Mouse (Mus musculus) myocyte (in vitro differentiated cells): ENCODE measurements around the gene Fam129a. TPM values are rescaled to one million over a fixed set of nuclear protein-coding genes. Genes with fewer than 3 reads are reported as not detected.

Experiments
- H3K27me3 ChIP-seq: one replicate; pipeline ENCODE4 v1.6.1; 2011; ENCODE audit not compliant: control insufficient read depth, insufficient read depth, insufficient read length
- H3K36me3 ChIP-seq: one replicate; pipeline ENCODE4 v1.6.1; 2011; ENCODE audit not compliant: control insufficient read depth, insufficient read depth
- H3K4me2 ChIP-seq: one replicate; pipeline ENCODE4 v1.6.1; 2011; ENCODE audit warnings: low read depth, control low read depth
- H3K4me3 ChIP-seq: one replicate; pipeline ENCODE4 v1.5.1; 2011; ENCODE audit warnings: mild to moderate bottlenecking, control low read depth, moderate library complexity
- H3K79me2 ChIP-seq: one replicate; pipeline ENCODE4 v1.6.1; 2011; ENCODE audit not compliant: control insufficient read depth, insufficient read depth
- H3ac ChIP-seq: one replicate; pipeline ENCODE4 v1.6.1; 2011; ENCODE audit not compliant: control insufficient read depth, insufficient read length
- CEBPB ChIP-seq: IDR thresholded peaks from 2 replicates; pipeline ENCODE4 v1.6.1; 2011; ENCODE audit warnings: mild to moderate bottlenecking, moderate library complexity; ENCODE audit not compliant: poor library complexity, insufficient read depth, severe bottlenecking
- E2F4 ChIP-seq: IDR thresholded peaks from one replicate; pipeline ENCODE4 v1.6.1; 2011; ENCODE audit warnings: mild to moderate bottlenecking, control low read depth, moderate library complexity; ENCODE audit not compliant: insufficient read depth
- MAX ChIP-seq: IDR thresholded peaks from one replicate; pipeline ENCODE4 v1.6.1; 2011; ENCODE audit warnings: low read depth, mild to moderate bottlenecking, control low read depth
- MYOD1 ChIP-seq, 3 experiments: IDR thresholded peaks; one replicate each; pipeline ENCODE4 v1.6.1; 2011; ENCODE audit warnings: control low read depth in 2 of 3, low read depth in 2 of 3, mild to moderate bottlenecking in 2 of 3, moderate library complexity in 1 of 3; ENCODE audit not compliant: insufficient read length in 2 of 3, control insufficient read depth in 1 of 3
- MYOG ChIP-seq, 3 experiments: IDR thresholded peaks; one replicate each; pipeline ENCODE4 v1.6.1; 2011; ENCODE audit warnings: control low read depth in 2 of 3, low read depth in 2 of 3, mild to moderate bottlenecking in 2 of 3; ENCODE audit not compliant: insufficient read length in 2 of 3, control insufficient read depth in 1 of 3, insufficient read depth in 1 of 3
- POLR2A ChIP-seq: IDR thresholded peaks from one replicate; pipeline ENCODE4 v1.6.1; 2011; ENCODE audit warnings: low read depth, mild to moderate bottlenecking, control low read depth, moderate library complexity; ENCODE audit not compliant: insufficient read length
- POLR2AphosphoS2 ChIP-seq: IDR thresholded peaks from one replicate; pipeline ENCODE4 v1.6.1; 2011; ENCODE audit warnings: low read depth, control low read depth; ENCODE audit not compliant: insufficient read length
- REST ChIP-seq: IDR thresholded peaks from one replicate; pipeline ENCODE4 v1.6.1; 2011; ENCODE audit warnings: mild to moderate bottlenecking, control low read depth, moderate library complexity; ENCODE audit not compliant: insufficient read depth, insufficient read length
- SRF ChIP-seq: IDR thresholded peaks from one replicate; pipeline ENCODE4 v1.6.1; 2011; ENCODE audit warnings: low read depth; ENCODE audit not compliant: control insufficient read depth, insufficient read length
- TCF12 ChIP-seq: IDR thresholded peaks from one replicate; pipeline ENCODE4 v1.6.1; 2011; ENCODE audit warnings: mild to moderate bottlenecking, control low read depth; ENCODE audit not compliant: poor library complexity, insufficient read depth, severe bottlenecking
- TCF3 ChIP-seq: IDR thresholded peaks from one replicate; pipeline ENCODE4 v1.6.1; 2011; ENCODE audit warnings: low read depth, control low read depth; ENCODE audit not compliant: insufficient read length
- USF1 ChIP-seq: IDR thresholded peaks from one replicate; pipeline ENCODE4 v1.6.1; 2011; ENCODE audit warnings: low read depth, mild to moderate bottlenecking, control low read depth, moderate library complexity
- polyA plus RNA-seq: library from polyadenylated mRNA; unstranded; fragments of >200 nt; fragmentation: generic; extraction: Trizol; gene quantifications from one replicate; pipeline ENCODE4 v1.2.1, GENCODE M21; 2012; ENCODE audit warnings: missing spikeins

The Fam129a gene
- polyA plus RNA-seq = 2.7 TPM

- Histone ChIP-seq H3K36me3 (no peaks in the 10 kb centered on the region), H3K79me2 (no peaks in the 10 kb centered on the region), H3ac (no peak within 1 kb of the TSS), H3K27me3 (no peaks in the 10 kb centered on the region), H3K4me2 (peak within 1 kb of the TSS; percentile 21), H3K4me3 (peak within 1 kb of the TSS; percentile 20)
- peak; percentile 60 for TF ChIP-seq POLR2A
- no peak for TF ChIP-seq MYOG (IDR thresholded peaks at IDR 0.05; ENCODE audit: control insufficient read depth in 1 of 3, insufficient read depth in 1 of 3, insufficient read length in 2 of 3, low read depth in 2 of 3)
- TF ChIP-seq USF1 = no peak
- peak; percentile 14 for TF ChIP-seq POLR2AphosphoS2
- no peak for TF ChIP-seq SRF
- TF ChIP-seq MYOD1 (IDR thresholded peaks at IDR 0.05; ENCODE audit: control insufficient read depth in 1 of 3, insufficient read length in 2 of 3, low read depth in 2 of 3) = no peak
Measured at GRCm38 (mm10) chr1:151570981-151571837, at the start of gene Fam129a. Gene Fam129a (plus strand): TSS chr1:151571186.

- H3K27me3 ChIP-seq = no peaks in the 10 kb centered on the region
- TF ChIP-seq MYOD1 (IDR thresholded peaks at IDR 0.05; ENCODE audit: control insufficient read depth in 1 of 3, insufficient read length in 2 of 3, low read depth in 2 of 3) (no peak), MYOG (IDR thresholded peaks at IDR 0.05; ENCODE audit: control insufficient read depth in 1 of 3, insufficient read depth in 1 of 3, insufficient read length in 2 of 3, low read depth in 2 of 3) (no peak), MAX (no peak), CEBPB (no peak), E2F4 (no peak), TCF3 (no peak), USF1 (no peak), POLR2AphosphoS2 (no peak), POLR2A (no peak), REST (no peak), TCF12 (no peak), SRF (no peak)
- no peaks in the 10 kb centered on the region for H3K79me2 ChIP-seq
- no peak overlapping the region for H3K4me3 ChIP-seq
- no peak overlapping the region for H3K4me2 ChIP-seq
- no peaks in the 10 kb centered on the region for H3K36me3 ChIP-seq
- H3ac ChIP-seq = no peak overlapping the region
Measured at GRCm38 (mm10) chr1:151526701-151527100, 44.3 kb upstream of the Fam129a start.

- Histone ChIP-seq H3K4me3 (no peak overlapping the region), H3ac (no peak overlapping the region), H3K36me3 (no peaks in the 10 kb centered on the region), H3K27me3 (no peaks in the 10 kb centered on the region), H3K79me2 (no peaks in the 10 kb centered on the region), H3K4me2 (no peak overlapping the region)
- no peak for TF ChIP-seq TCF3
- no peak for TF ChIP-seq USF1
- TF ChIP-seq MAX = no peak
- TF ChIP-seq MYOG (IDR thresholded peaks at IDR 0.05; ENCODE audit: control insufficient read depth in 1 of 3, insufficient read depth in 1 of 3, insufficient read length in 2 of 3, low read depth in 2 of 3) = no peak
- TF ChIP-seq CEBPB = no peak
- no peak for TF ChIP-seq E2F4
- TF ChIP-seq REST = no peak
- no peak for TF ChIP-seq MYOD1 (IDR thresholded peaks at IDR 0.05; ENCODE audit: control insufficient read depth in 1 of 3, insufficient read length in 2 of 3, low read depth in 2 of 3)
- no peak for TF ChIP-seq POLR2A
- TF ChIP-seq POLR2AphosphoS2 = no peak
- no peak for TF ChIP-seq TCF12
- TF ChIP-seq SRF = no peak
Measured at GRCm38 (mm10) chr1:151543796-151544477, 27.0 kb upstream of the Fam129a start.

DNA sequence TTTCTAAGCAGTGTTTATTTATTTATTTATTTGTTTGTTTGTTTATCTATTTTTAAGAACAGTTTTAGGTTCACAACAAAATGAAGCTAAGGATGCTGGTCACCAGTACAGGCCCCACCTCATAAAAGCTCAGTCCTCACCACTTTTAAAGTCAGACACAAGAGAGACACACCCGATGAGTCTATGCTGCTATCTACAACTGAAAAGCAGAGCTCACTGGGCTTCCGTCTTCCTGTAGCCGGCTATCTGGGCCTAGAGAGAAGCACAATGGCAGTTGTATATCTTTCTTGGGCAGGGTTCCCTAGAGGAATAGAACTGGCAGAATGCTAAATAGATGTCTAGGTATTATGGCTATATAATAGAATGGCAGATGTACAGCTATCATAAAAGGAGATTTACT, 26.4 kb upstream of the Fam129a start:
- no peaks in the 10 kb centered on the region for H3K79me2 ChIP-seq
- H3ac ChIP-seq = no peak overlapping the region
- H3K27me3 ChIP-seq = no peaks in the 10 kb centered on the region
- TF ChIP-seq POLR2A (no peak), MYOG (IDR thresholded peaks at IDR 0.05; ENCODE audit: control insufficient read depth in 1 of 3, insufficient read depth in 1 of 3, insufficient read length in 2 of 3, low read depth in 2 of 3) (no peak), SRF (no peak), TCF3 (no peak), CEBPB (no peak), USF1 (no peak), E2F4 (no peak), POLR2AphosphoS2 (no peak), MAX (no peak)
- no peak overlapping the region for H3K4me3 ChIP-seq
- H3K4me2 ChIP-seq = no peak overlapping the region
- no peaks in the 10 kb centered on the region for H3K36me3 ChIP-seq
